Mouse (Mus musculus): ENCODE data around the gene Sntb2. TPM values are rescaled to one million over a fixed set of nuclear protein-coding genes. Genes with fewer than 3 reads are reported as not detected.
"Not testable (repeated sequence)": the region's sequence is repeated elsewhere in the genome, so short reads cannot be mapped to it uniquely, and the experiment has no call there.

Gene Sntb2
- polyA plus RNA-seq, 1 experiment from 2014 or later, result 18.7 TPM

DNA sequence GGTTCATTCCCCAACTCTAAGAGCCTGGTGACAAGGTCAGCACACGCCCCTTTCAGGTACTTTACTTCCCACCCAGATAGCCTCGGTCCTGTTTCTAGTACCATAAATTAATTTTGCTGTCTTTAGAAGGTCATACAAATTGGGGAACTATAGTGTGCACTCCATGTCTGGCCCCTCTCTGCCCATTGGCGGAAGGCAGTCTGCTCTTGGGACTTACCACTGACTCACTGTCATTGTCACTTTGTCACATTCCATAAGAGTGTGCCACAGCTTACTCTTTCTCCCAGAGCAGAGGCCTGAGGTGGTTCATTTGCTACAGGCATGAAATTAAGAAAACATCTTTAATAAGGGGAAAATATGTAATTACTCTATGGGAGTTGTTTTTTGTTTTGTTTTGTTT is 22.7 kb downstream of the Sntb2 start:
- Histone ChIP-seq H3K4me1 (ENCODE audit: control insufficient read depth, insufficient read depth, low read length) (no peaks in the 10 kb centered on the region), H3K36me3 (ENCODE audit: control insufficient read depth, insufficient read depth, low read length) (no peaks in the 10 kb centered on the region; the same call in 1 of the 2 replicates), H3K9ac (ENCODE audit: low read depth, low read length) (no peak overlapping the region), H3K27ac (ENCODE audit: low read depth, low read length) (no peak overlapping the region), H3K4me2 (replicated peaks; ENCODE audit: low read depth, low read length) (no peak overlapping the region), H3K9me3 (ENCODE audit: control insufficient read depth, low read length) (no peaks in the 10 kb centered on the region), H3K4me3 (ENCODE audit: low read length) (no peak overlapping the region), H3K27me3 (ENCODE audit: control insufficient read depth, insufficient read depth, low read length) (no peaks in the 10 kb centered on the region)
- 82% methylated on average over 3 of the region's 3 CpGs for WGBS
- no peak for ATAC-seq (ENCODE audit: low FRiP score, low TSS enrichment)

- no peak for ATAC-seq (ENCODE audit: low FRiP score, low TSS enrichment)
- Histone ChIP-seq H3K4me1 (ENCODE audit: control insufficient read depth, insufficient read depth, low read length) (no peaks in the 10 kb centered on the region), H3K36me3 (ENCODE audit: control insufficient read depth, insufficient read depth, low read length) (no peaks in the 10 kb centered on the region; the same call in 1 of the 2 replicates), H3K9ac (ENCODE audit: low read depth, low read length) (no peak overlapping the region), H3K9me3 (ENCODE audit: control insufficient read depth, low read length) (no peaks in the 10 kb centered on the region), H3K27me3 (ENCODE audit: control insufficient read depth, insufficient read depth, low read length) (no peaks in the 10 kb centered on the region), H3K4me2 (replicated peaks; ENCODE audit: low read depth, low read length) (no peak overlapping the region), H3K4me3 (ENCODE audit: low read length) (no peak overlapping the region), H3K27ac (ENCODE audit: low read depth, low read length) (no peak overlapping the region)
- WGBS, result 85% methylated on average over 2 of the region's 2 CpGs
Measured at GRCm38 (mm10) chr8:106959626-106960025, 24.1 kb downstream of the Sntb2 start.

DNA sequence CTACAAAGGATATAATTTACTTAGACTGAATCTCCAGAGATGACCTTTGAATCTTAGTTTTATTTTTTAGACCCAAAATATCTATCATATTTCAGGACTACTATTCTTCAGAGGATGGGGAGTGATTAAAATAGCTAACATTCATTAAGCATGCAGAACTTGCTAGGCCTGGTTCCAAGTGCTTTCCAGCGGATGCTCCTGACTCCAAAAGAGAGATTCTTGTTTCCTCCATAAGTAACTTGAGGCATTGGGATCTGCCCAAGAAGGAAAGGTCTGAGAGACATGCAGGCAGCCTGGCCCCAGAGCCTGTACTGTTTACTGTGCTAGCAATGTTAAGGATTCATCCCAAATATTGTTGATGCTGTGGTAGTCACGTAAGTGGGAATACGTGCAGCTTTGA is 26.8 kb downstream of the Sntb2 start:
- ATAC-seq (ENCODE audit: low FRiP score, low TSS enrichment), result no peak
- no peaks in the 10 kb centered on the region for H3K36me3 ChIP-seq (ENCODE audit: control insufficient read depth, insufficient read depth, low read length)
- H3K9ac ChIP-seq (ENCODE audit: low read depth, low read length), result no peak overlapping the region
- no peak overlapping the region for H3K27ac ChIP-seq (ENCODE audit: low read depth, low read length)
- no peaks in the 10 kb centered on the region for H3K4me1 ChIP-seq (ENCODE audit: control insufficient read depth, insufficient read depth, low read length)
- no peak overlapping the region for H3K4me2 ChIP-seq (replicated peaks; ENCODE audit: low read depth, low read length)
- WGBS, result 92% methylated on average over 3 of the region's 3 CpGs
- H3K9me3 ChIP-seq (ENCODE audit: control insufficient read depth, low read length), result no peaks in the 10 kb centered on the region
- no peak overlapping the region for H3K4me3 ChIP-seq (ENCODE audit: low read length)
- no peaks in the 10 kb centered on the region for H3K27me3 ChIP-seq (ENCODE audit: control insufficient read depth, insufficient read depth, low read length)

- Histone ChIP-seq H3K4me2 (replicated peaks; ENCODE audit: low read depth, low read length) (no peak overlapping the region), H3K27me3 (ENCODE audit: control insufficient read depth, insufficient read depth, low read length) (no peaks in the 10 kb centered on the region), H3K36me3 (ENCODE audit: control insufficient read depth, insufficient read depth, low read length) (no peaks in the 10 kb centered on the region), H3K9me3 (ENCODE audit: control insufficient read depth, low read length) (no peaks in the 10 kb centered on the region), H3K4me1 (ENCODE audit: control insufficient read depth, insufficient read depth, low read length) (no peaks in the 10 kb centered on the region), H3K4me3 (ENCODE audit: low read length) (no peak overlapping the region), H3K9ac (ENCODE audit: low read depth, low read length) (no peak overlapping the region), H3K27ac (ENCODE audit: low read depth, low read length) (no peak overlapping the region)
- 70% methylated on average over 6 of the region's 6 CpGs for WGBS
- no peak for ATAC-seq (ENCODE audit: low FRiP score, low TSS enrichment)
Measured at GRCm38 (mm10) chr8:106963365-106963764, 27.8 kb downstream of the Sntb2 start.

DNA sequence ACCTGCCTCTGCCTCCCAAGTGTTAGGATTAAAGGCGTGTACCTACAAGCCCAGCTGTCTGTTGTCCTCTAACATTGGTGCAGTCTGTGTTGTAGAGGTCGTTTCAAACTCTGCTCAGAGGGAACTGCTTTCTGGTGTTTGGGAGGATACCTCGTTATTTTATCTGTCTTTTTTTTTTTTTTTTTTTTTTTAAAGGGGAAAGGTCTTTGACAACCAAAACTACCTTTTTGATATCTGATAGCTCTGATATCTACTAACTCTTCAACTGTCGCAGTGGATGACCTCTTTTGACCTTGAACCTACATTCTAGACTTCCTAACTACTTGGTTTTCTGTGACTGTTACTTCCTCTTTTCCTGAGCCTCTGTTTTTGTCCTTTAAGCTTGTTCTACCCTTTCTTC is 29.0 kb downstream of the Sntb2 start:
- no peak overlapping the region for H3K4me3 ChIP-seq (ENCODE audit: low read length)
- no peaks in the 10 kb centered on the region for H3K27me3 ChIP-seq (ENCODE audit: control insufficient read depth, insufficient read depth, low read length)
- WGBS, result 49% methylated on average over 4 of the region's 4 CpGs
- no peaks in the 10 kb centered on the region for H3K36me3 ChIP-seq (ENCODE audit: control insufficient read depth, insufficient read depth, low read length)
- H3K4me1 ChIP-seq (ENCODE audit: control insufficient read depth, insufficient read depth, low read length), result no peaks in the 10 kb centered on the region
- H3K9ac ChIP-seq (ENCODE audit: low read depth, low read length), result no peak overlapping the region
- no peak for ATAC-seq (ENCODE audit: low FRiP score, low TSS enrichment)
- H3K27ac ChIP-seq (ENCODE audit: low read depth, low read length), result no peak overlapping the region
- no peak overlapping the region for H3K4me2 ChIP-seq (replicated peaks; ENCODE audit: low read depth, low read length)
- no peaks in the 10 kb centered on the region for H3K9me3 ChIP-seq (ENCODE audit: control insufficient read depth, low read length)

DNA sequence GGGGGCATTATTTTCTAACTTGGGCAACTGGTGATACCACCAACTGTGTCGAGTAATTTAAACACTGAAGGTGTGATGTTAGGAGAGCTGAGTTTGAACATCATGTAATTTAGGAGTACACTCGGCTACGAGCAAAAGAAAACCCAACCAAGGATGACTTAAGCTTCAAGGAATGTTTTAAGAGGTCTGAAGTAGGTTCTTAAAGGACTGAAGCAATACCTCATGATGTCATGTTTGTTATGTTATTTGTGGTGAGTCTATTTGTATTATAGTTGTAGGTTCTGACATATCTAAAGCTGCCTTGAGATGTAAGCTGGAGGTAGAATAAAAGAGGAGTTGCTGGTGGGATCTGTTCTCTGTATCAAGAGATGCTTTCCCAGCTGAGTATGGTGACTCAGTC is 34.4 kb downstream of the Sntb2 start:
- Histone ChIP-seq H3K27me3 (ENCODE audit: control insufficient read depth, insufficient read depth, low read length) (no peaks in the 10 kb centered on the region), H3K4me2 (replicated peaks; ENCODE audit: low read depth, low read length) (no peak overlapping the region), H3K27ac (ENCODE audit: low read depth, low read length) (no peak overlapping the region), H3K9me3 (ENCODE audit: control insufficient read depth, low read length) (no peaks in the 10 kb centered on the region), H3K36me3 (ENCODE audit: control insufficient read depth, insufficient read depth, low read length) (no peaks in the 10 kb centered on the region), H3K4me3 (ENCODE audit: low read length) (no peak overlapping the region), H3K9ac (ENCODE audit: low read depth, low read length) (no peak overlapping the region), H3K4me1 (ENCODE audit: control insufficient read depth, insufficient read depth, low read length) (no peaks in the 10 kb centered on the region)
- no peak for ATAC-seq (ENCODE audit: low FRiP score, low TSS enrichment)
- 68% methylated on average over 3 of the region's 3 CpGs for WGBS

- H3K36me3 ChIP-seq (ENCODE audit: control insufficient read depth, insufficient read depth, low read length), result no peaks in the 10 kb centered on the region
- H3K4me1 ChIP-seq (ENCODE audit: control insufficient read depth, insufficient read depth, low read length), result no peaks in the 10 kb centered on the region
- no peak overlapping the region for H3K4me2 ChIP-seq (replicated peaks; ENCODE audit: low read depth, low read length)
- no peaks in the 10 kb centered on the region for H3K27me3 ChIP-seq (ENCODE audit: control insufficient read depth, insufficient read depth, low read length)
- H3K9ac ChIP-seq (ENCODE audit: low read depth, low read length), result no peak overlapping the region
- no peak for ATAC-seq (ENCODE audit: low FRiP score, low TSS enrichment)
- H3K4me3 ChIP-seq (ENCODE audit: low read length), result no peak overlapping the region
- no peaks in the 10 kb centered on the region for H3K9me3 ChIP-seq (ENCODE audit: control insufficient read depth, low read length)
- 78% methylated on average over 5 of the region's 5 CpGs for WGBS
- H3K27ac ChIP-seq (ENCODE audit: low read depth, low read length), result no peak overlapping the region
Measured at GRCm38 (mm10) chr8:106971916-106972315, 36.4 kb downstream of the Sntb2 start.

DNA sequence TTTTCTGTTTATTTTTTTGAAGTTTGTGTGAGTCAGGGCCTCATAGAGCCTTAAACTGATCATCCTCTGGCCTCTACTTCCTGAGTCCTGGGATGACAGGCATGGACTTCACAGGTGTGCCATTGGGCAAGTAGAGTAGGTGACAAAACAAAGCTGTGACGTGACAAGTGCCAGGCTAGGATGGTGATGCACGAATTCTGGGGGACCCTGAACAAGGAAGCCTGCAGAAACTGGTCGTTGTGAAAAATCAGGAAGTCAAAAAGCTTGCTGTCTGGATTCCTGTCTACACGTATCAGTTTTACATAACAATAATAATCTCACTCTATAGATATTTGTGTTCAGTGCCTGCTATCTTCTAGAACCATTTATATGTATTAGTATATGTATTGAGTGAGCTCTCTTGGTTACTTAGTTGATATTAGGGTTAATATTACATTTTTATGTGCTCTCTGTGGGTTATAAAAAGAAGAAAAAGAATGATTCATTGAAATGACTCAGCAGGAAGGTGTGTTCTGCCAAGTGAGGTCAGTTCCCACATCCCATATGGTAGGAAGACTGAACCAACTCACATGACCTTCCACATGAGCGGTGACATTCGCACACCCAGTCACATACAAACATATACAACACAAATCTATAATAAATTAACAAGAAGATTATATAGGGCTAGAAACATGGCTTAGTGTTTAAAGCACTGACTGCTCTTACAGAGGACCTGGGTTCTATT is 37.2 kb downstream of the Sntb2 start:
- no peak for ATAC-seq (ENCODE audit: low FRiP score, low TSS enrichment)
- 82% methylated on average over 6 of the region's 6 CpGs for WGBS

DNA sequence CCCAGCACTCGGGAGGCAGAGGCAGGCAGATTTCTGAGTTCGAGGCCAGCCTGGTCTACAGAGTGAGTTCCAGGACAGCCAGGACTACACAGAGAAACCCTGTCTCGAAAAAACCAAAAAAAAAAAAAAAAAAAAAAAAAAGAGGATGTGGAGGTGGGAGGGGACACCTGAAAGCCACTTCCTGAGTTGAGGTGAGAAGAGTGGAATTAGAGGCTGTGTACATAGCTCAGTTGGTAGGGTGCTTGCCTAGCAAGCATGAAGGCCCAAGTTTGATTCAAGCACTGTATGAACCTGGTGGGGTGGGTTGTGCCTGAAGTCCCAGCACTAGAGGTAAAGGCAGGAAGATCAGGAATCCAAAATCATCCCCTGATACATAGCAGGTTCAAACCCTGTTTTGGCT is 38.0 kb downstream of the Sntb2 start:
- H3K9ac ChIP-seq (ENCODE audit: low read depth, low read length); H3K4me3 ChIP-seq (ENCODE audit: low read length); H3K4me1 ChIP-seq (ENCODE audit: control insufficient read depth, insufficient read depth, low read length); H3K9me3 ChIP-seq (ENCODE audit: control insufficient read depth, low read length); ATAC-seq (ENCODE audit: low FRiP score, low TSS enrichment); H3K36me3 ChIP-seq (ENCODE audit: control insufficient read depth, insufficient read depth, low read length); H3K27me3 ChIP-seq (ENCODE audit: control insufficient read depth, insufficient read depth, low read length); H3K4me2 ChIP-seq (replicated peaks; ENCODE audit: low read depth, low read length); H3K27ac ChIP-seq (ENCODE audit: low read depth, low read length): not testable (repeated sequence)
- 94% methylated on average over 2 of the region's 3 CpGs for WGBS

More for the DNA sequence above, 37.2 kb downstream of the Sntb2 start:
- no peaks in the 10 kb centered on the region for H3K36me3 ChIP-seq (ENCODE audit: control insufficient read depth, insufficient read depth, low read length)
- H3K27ac ChIP-seq (ENCODE audit: low read depth, low read length), result peak overlapping the region; percentile 65; the same call in 1 of the 2 replicates
- H3K4me2 ChIP-seq (replicated peaks; ENCODE audit: low read depth, low read length), result no peak overlapping the region
- no peaks in the 10 kb centered on the region for H3K9me3 ChIP-seq (ENCODE audit: control insufficient read depth, low read length)
- no peaks in the 10 kb centered on the region for H3K4me1 ChIP-seq (ENCODE audit: control insufficient read depth, insufficient read depth, low read length)
- H3K4me3 ChIP-seq (ENCODE audit: low read length), result no peak overlapping the region
- H3K9ac ChIP-seq (ENCODE audit: low read depth, low read length), result no peak overlapping the region
- no peaks in the 10 kb centered on the region for H3K27me3 ChIP-seq (ENCODE audit: control insufficient read depth, insufficient read depth, low read length)

Measured in kidney, embryonic 14.5 days (tissue).